Mouse (Mus musculus) heart, postnatal 10 days (tissue): ENCODE results near the gene Fkbp11. TPM values are rescaled to one million over a fixed set of nuclear protein-coding genes. Genes with fewer than 3 reads are reported as not detected.
"Not testable (repeated sequence)": the region's sequence is repeated elsewhere in the genome, so short reads cannot be mapped to it uniquely, and the experiment has no call there.

ENCODE experiments used
- DNase-seq, 2 experiments: peaks; one replicate each; pipeline ENCODE4 v3.0.0; 2021
- intact Hi-C: fragments of 180-260 bp; cut with DNase I; formaldehyde crosslinking; loops from one replicate; pipeline ENCODE4 v1.15.1; 2025
- total RNA-seq, 2 experiments: library from RNA; stranded (reverse); gene quantifications; 2 replicates each; pipeline ENCODE4 v1.2.3; 2021

Gene Fkbp11
- total RNA-seq = 10 to 100 TPM in 1 of 2 experiments, 1 to 10 TPM in 1; 8.1 to 10.2 TPM

GRCm38 (mm10) chr15:98727443-98728321 lies at the start of gene Fkbp11:
Fkbp11 (minus strand) TSS chr15:98728198.
- DNase-seq = peak; percentile 71 to 76
- intact Hi-C loops = no loop called here

GRCm38 (mm10) chr15:98777762-98778161 lies 49.8 kb upstream of the Fkbp11 start, which contains the start of gene Wnt10b:
Wnt10b (minus strand) TSS chr15:98778150.
- no peak for DNase-seq
- intact Hi-C loops = no loop called here

- DNase-seq = no peak
- intact Hi-C loops = no loop called here
These were observed 49.1 kb upstream of the Fkbp11 start for GRCm38 (mm10) chr15:98777005-98777616.

GRCm38 (mm10) chr15:98776280-98777004 lies 48.4 kb upstream of the Fkbp11 start:
- no peak for DNase-seq
- intact Hi-C loops = no loop called here

- intact Hi-C loops = no loop called here
- DNase-seq = no peak
These were observed 47.5 kb upstream of the Fkbp11 start for GRCm38 (mm10) chr15:98775533-98775932.

GRCm38 (mm10) chr15:98774096-98774495 lies 46.1 kb upstream of the Fkbp11 start:
- DNase-seq = no peak
- intact Hi-C loops = no loop called here

GRCm38 (mm10) chr15:98772511-98773211 lies 44.7 kb upstream of the Fkbp11 start:
- no peak for DNase-seq

GRCm38 (mm10) chr15:98771813-98772425 lies 43.9 kb upstream of the Fkbp11 start:
- intact Hi-C loops = no loop called here
- DNase-seq = no peak

More at GRCm38 (mm10) chr15:98772511-98773211, 44.7 kb upstream of the Fkbp11 start:
- intact Hi-C loops = no loop called here

- intact Hi-C loops = no loop called here
- no peak for DNase-seq
These were observed 40.3 kb upstream of the Fkbp11 start for GRCm38 (mm10) chr15:98768259-98768658.

GRCm38 (mm10) chr15:98765929-98766328 lies 37.9 kb upstream of the Fkbp11 start:
- DNase-seq = no peak
- intact Hi-C loops = no loop called here

GRCm38 (mm10) chr15:98762670-98763529 lies 34.9 kb upstream of the Fkbp11 start, which contains the start of gene Arf3:
Arf3 (minus strand) TSS chr15:98763214.
- peak; percentile 97 to 98 for DNase-seq

GRCm38 (mm10) chr15:98762201-98762621 lies 34.2 kb upstream of the Fkbp11 start:
- intact Hi-C loops = no loop called here

More at GRCm38 (mm10) chr15:98762670-98763529, 34.9 kb upstream of the Fkbp11 start, which contains the start of gene Arf3:
- intact Hi-C loops = no loop called here

GRCm38 (mm10) chr15:98754125-98754524 lies 26.1 kb upstream of the Fkbp11 start:
- intact Hi-C loops = no loop called here
- DNase-seq = no peak

More at GRCm38 (mm10) chr15:98762201-98762621, 34.2 kb upstream of the Fkbp11 start:
- peak; percentile 71 to 76 for DNase-seq

GRCm38 (mm10) chr15:98753021-98753423 lies 25.0 kb upstream of the Fkbp11 start:
- intact Hi-C loops = no loop called here
- no peak for DNase-seq

GRCm38 (mm10) chr15:98749093-98749492 lies 21.1 kb upstream of the Fkbp11 start:
- intact Hi-C loops = no loop called here

GRCm38 (mm10) chr15:98747296-98747695 lies 19.3 kb upstream of the Fkbp11 start:
- intact Hi-C loops = no loop called here
- no peak for DNase-seq

More at GRCm38 (mm10) chr15:98749093-98749492, 21.1 kb upstream of the Fkbp11 start:
- DNase-seq = no peak

- intact Hi-C loops = no loop called here
- DNase-seq = no peak
These were observed 18.5 kb upstream of the Fkbp11 start for GRCm38 (mm10) chr15:98746344-98746965.

- peak in 1 of 2 experiments; percentile 19 for DNase-seq
- intact Hi-C loops = not testable (repeated sequence)
These were observed 15.9 kb upstream of the Fkbp11 start for GRCm38 (mm10) chr15:98743863-98744262.
